Mouse (Mus musculus) limb, embryonic 12.5 days (tissue): ENCODE measurements around the gene Tlr5. TPM values are rescaled to one million over a fixed set of nuclear protein-coding genes. Genes with fewer than 3 reads are reported as not detected.

Source experiments
- ATAC-seq: fragments of 200-750 bp; cut with Nextera tagmentation; 2 replicates; pipeline ENCODE4 v1.8.0; 2017; ENCODE audit warnings: low read depth, moderate TSS enrichment; ENCODE audit not compliant: insufficient number of reproducible peaks, insufficient read depth, low FRiP score, low TSS enrichment
- H3K27ac ChIP-seq: fragments of 300-500 bp; sonication (generic); 2 replicates; pipeline ENCODE4 v1.5.1; 2016; ENCODE audit warnings: mild to moderate bottlenecking, moderate library complexity
- H3K27me3 ChIP-seq: fragments of 300-500 bp; sonication (generic); 2 replicates; pipeline ENCODE4 v1.6.1; 2016; ENCODE audit warnings: mild to moderate bottlenecking, moderate library complexity
- H3K36me3 ChIP-seq: fragments of 300-500 bp; sonication (generic); 2 replicates; pipeline ENCODE4 v1.6.1; 2016; ENCODE audit warnings: mild to moderate bottlenecking, moderate library complexity
- H3K4me1 ChIP-seq: fragments of 300-500 bp; sonication (generic); replicated peaks from 2 replicates; pipeline ENCODE4 v1.6.1; 2016
- H3K4me2 ChIP-seq: fragments of 300-500 bp; sonication (generic); 2 replicates; pipeline ENCODE4 v1.6.1; 2016; ENCODE audit warnings: mild to moderate bottlenecking, moderate library complexity
- H3K4me3 ChIP-seq: fragments of 300-500 bp; sonication (generic); replicated peaks from 2 replicates; pipeline ENCODE4 v1.5.1; 2016; ENCODE audit warnings: mild to moderate bottlenecking
- H3K9ac ChIP-seq: fragments of 300-500 bp; sonication (generic); replicated peaks from 2 replicates; pipeline ENCODE4 v1.6.1; 2016; ENCODE audit warnings: mild to moderate bottlenecking, moderate library complexity
- H3K9me3 ChIP-seq: fragments of 300-500 bp; sonication (generic); 2 replicates; pipeline ENCODE4 v1.6.1; 2016; ENCODE audit warnings: mild to moderate bottlenecking, moderate library complexity
- WGBS: fragments of 180-500 bp; shearing (Covaris S2); methylation state at CpG from one replicate; pipeline ENCODE4 v1.1.7; 2016; 5-methylcytosine and 5-hydroxymethylcytosine counted together
- polyA plus RNA-seq: library from polyadenylated mRNA; unstranded; fragments of >200 nt; fragmentation: Nextera tagmentation; extraction: Ambion mirVana; gene quantifications from 2 replicates; pipeline ENCODE4 v1.2.1, GENCODE M21; 2016

The Tlr5 gene
- polyA plus RNA-seq, 1 experiment from 2014 or later = 0.50 TPM

- Histone ChIP-seq H3K4me1 (no peaks in the 10 kb centered on the region), H3K27me3 (no peaks in the 10 kb centered on the region; the same call in 1 of the 2 replicates), H3K4me2 (no peak overlapping the region), H3K36me3 (no peaks in the 10 kb centered on the region), H3K27ac (no peak overlapping the region), H3K9me3 (no peaks in the 10 kb centered on the region), H3K4me3 (no peak overlapping the region), H3K9ac (no peak overlapping the region)
- WGBS = 89% methylated on average over 6 of the region's 6 CpGs
- no peak for ATAC-seq
Measured at GRCm38 (mm10) chr1:182926465-182926864, 28.1 kb upstream of the Tlr5 start.

- WGBS = 75% methylated on average over 19 of the region's 19 CpGs
- no peak for ATAC-seq
Measured at GRCm38 (mm10) chr1:182927878-182928851, 26.4 kb upstream of the Tlr5 start.

GRCm38 (mm10) chr1:182935469-182935868, 19.1 kb upstream of the Tlr5 start:
- Histone ChIP-seq H3K9ac (no peak overlapping the region), H3K4me1 (peaks cover 7% of the 10 kb centered on the region), H3K27ac (no peak overlapping the region), H3K27me3 (no peaks in the 10 kb centered on the region), H3K4me3 (no peak overlapping the region), H3K4me2 (no peak overlapping the region), H3K36me3 (no peaks in the 10 kb centered on the region), H3K9me3 (0 out of 2 replicates have a peak, but pooled peaks cover 3% of the 10 kb centered on the region)
- WGBS = 40% methylated on average over 6 of the region's 6 CpGs
- no peak for ATAC-seq

More at GRCm38 (mm10) chr1:182927878-182928851, 26.4 kb upstream of the Tlr5 start:
- Histone ChIP-seq H3K9ac (no peak overlapping the region), H3K27me3 (no peaks in the 10 kb centered on the region; the same call in 1 of the 2 replicates), H3K4me3 (no peak overlapping the region), H3K27ac (no peak overlapping the region), H3K9me3 (0 out of 2 replicates have a peak, but pooled peaks cover under 1% of the 10 kb centered on the region), H3K36me3 (no peaks in the 10 kb centered on the region), H3K4me2 (no peak overlapping the region), H3K4me1 (no peaks in the 10 kb centered on the region)

- Histone ChIP-seq H3K36me3 (no peaks in the 10 kb centered on the region), H3K4me3 (no peak overlapping the region), H3K27ac (no peak overlapping the region), H3K4me2 (no peak overlapping the region), H3K9ac (no peak overlapping the region), H3K9me3 (0 out of 2 replicates have a peak, but pooled peaks cover 3% of the 10 kb centered on the region), H3K4me1 (peaks cover 7% of the 10 kb centered on the region), H3K27me3 (no peaks in the 10 kb centered on the region)
- ATAC-seq = no peak
- WGBS = 55% methylated on average over 10 of the region's 10 CpGs
Measured at GRCm38 (mm10) chr1:182937486-182938120, 17.0 kb upstream of the Tlr5 start.

GRCm38 (mm10) chr1:182941921-182942320, 12.7 kb upstream of the Tlr5 start:
- Histone ChIP-seq H3K4me3 (no peak overlapping the region), H3K27ac (no peak overlapping the region), H3K9me3 (no peaks in the 10 kb centered on the region), H3K9ac (no peak overlapping the region), H3K27me3 (no peaks in the 10 kb centered on the region), H3K36me3 (no peaks in the 10 kb centered on the region), H3K4me1 (peaks cover 7% of the 10 kb centered on the region), H3K4me2 (no peak overlapping the region)
- no peak for ATAC-seq
- WGBS = 87% methylated on average over 2 of the region's 2 CpGs

GRCm38 (mm10) chr1:182943911-182944310, 10.7 kb upstream of the Tlr5 start:
- H3K27me3 ChIP-seq = no peaks in the 10 kb centered on the region
- no peak for ATAC-seq
- no peak overlapping the region for H3K9ac ChIP-seq
- no peak overlapping the region for H3K27ac ChIP-seq
- no peaks in the 10 kb centered on the region for H3K9me3 ChIP-seq
- WGBS = 88% methylated on average over 3 of the region's 3 CpGs
- no peaks in the 10 kb centered on the region for H3K36me3 ChIP-seq
- H3K4me2 ChIP-seq = no peak overlapping the region
- no peak overlapping the region for H3K4me3 ChIP-seq
- no peaks in the 10 kb centered on the region; the same call in 1 of the 2 replicates for H3K4me1 ChIP-seq

GRCm38 (mm10) chr1:182944638-182945037, 9.9 kb upstream of the Tlr5 start:
- Histone ChIP-seq H3K9ac (no peak overlapping the region), H3K27me3 (no peaks in the 10 kb centered on the region), H3K9me3 (no peaks in the 10 kb centered on the region), H3K36me3 (no peaks in the 10 kb centered on the region), H3K4me3 (no peak overlapping the region), H3K27ac (no peak overlapping the region), H3K4me1 (no peaks in the 10 kb centered on the region; the same call in 1 of the 2 replicates), H3K4me2 (no peak overlapping the region)
- WGBS = 73% methylated on average over 5 of the region's 5 CpGs
- ATAC-seq = no peak

GRCm38 (mm10) chr1:182945561-182945960, 9.0 kb upstream of the Tlr5 start:
- H3K9ac ChIP-seq = no peak overlapping the region
- no peaks in the 10 kb centered on the region for H3K36me3 ChIP-seq
- no peak overlapping the region for H3K27ac ChIP-seq
- WGBS = 78% methylated on average over 6 of the region's 6 CpGs
- no peaks in the 10 kb centered on the region for H3K27me3 ChIP-seq
- H3K9me3 ChIP-seq = no peaks in the 10 kb centered on the region
- no peak overlapping the region for H3K4me2 ChIP-seq
- ATAC-seq = no peak
- H3K4me1 ChIP-seq = no peaks in the 10 kb centered on the region; the same call in 1 of the 2 replicates
- H3K4me3 ChIP-seq = no peak overlapping the region

- no peak overlapping the region for H3K9ac ChIP-seq
- H3K27me3 ChIP-seq = peaks cover 3% of the 10 kb centered on the region; the same call in 1 of the 2 replicates
- H3K9me3 ChIP-seq = no peaks in the 10 kb centered on the region
- H3K36me3 ChIP-seq = no peaks in the 10 kb centered on the region
- WGBS = 84% methylated on average over 9 of the region's 9 CpGs
- no peak overlapping the region for H3K4me2 ChIP-seq
- H3K4me3 ChIP-seq = no peak overlapping the region
- no peak overlapping the region for H3K27ac ChIP-seq
- no peak for ATAC-seq
- peaks cover 24% of the 10 kb centered on the region for H3K4me1 ChIP-seq
Measured at GRCm38 (mm10) chr1:182951298-182951697, 3.3 kb upstream of the Tlr5 start.

GRCm38 (mm10) chr1:182953165-182953564, 1.4 kb upstream of the Tlr5 start:
- Histone ChIP-seq H3K4me1 (peaks cover 24% of the 10 kb centered on the region), H3K27me3 (peaks cover 7% of the 10 kb centered on the region), H3K9ac (no peak overlapping the region), H3K36me3 (no peaks in the 10 kb centered on the region), H3K4me2 (no peak overlapping the region), H3K4me3 (no peak overlapping the region), H3K9me3 (no peaks in the 10 kb centered on the region), H3K27ac (no peak overlapping the region)
- ATAC-seq = no peak
- WGBS = 36% methylated on average over 3 of the region's 3 CpGs

- Histone ChIP-seq H3K9ac (no peak overlapping the region), H3K4me1 (peaks cover 29% of the 10 kb centered on the region), H3K36me3 (no peaks in the 10 kb centered on the region), H3K27me3 (peaks cover 10% of the 10 kb centered on the region), H3K27ac (no peak overlapping the region), H3K4me3 (no peak overlapping the region), H3K4me2 (no peak overlapping the region), H3K9me3 (no peaks in the 10 kb centered on the region)
- no peak for ATAC-seq
- WGBS = 71% methylated on average over 4 of the region's 4 CpGs
Measured at GRCm38 (mm10) chr1:182953667-182954066, 921 bp upstream of the Tlr5 start.
